Comparison of ENCODE assay signal across 9 mouse cellular contexts in genomic region chr12:111726122-111726463, GRCm38 (mm10). TPM values are rescaled to one million over a fixed set of nuclear protein-coding genes. Genes with fewer than 3 reads are reported as not detected.
DNase-seq lines count a peak whose midpoint lies in the region; ATAC-seq lines count a peak whose summit lies in the region.
"Had no signal": no experiment of that assay in that cellular context is flagged by ENCODE, and none has a peak within 500 bp of the region (broad histone marks: within the 10 kb centered on the region; RNA-seq: fewer than 3 reads in every experiment).

No protein-coding gene starts in this region.

- H3K9ac ChIP-seq in neural tube, embryonic 13.5 days = peak overlapping the region; percentile 8; the same call in 1 of the 2 replicates
- H3K9ac ChIP-seq in intestine, embryonic 16.5 days (ENCODE audit: low read depth, low read length) = peak overlapping the region; percentile 40; the same call in 1 of the 2 replicates
- H3K9ac ChIP-seq: limb, embryonic 12.5 days had no signal

- peak overlapping the region; percentile 52 for H3K27ac ChIP-seq in neural tube, embryonic 13.5 days (replicated peaks)
- H3K27ac ChIP-seq in intestine, embryonic 16.5 days (ENCODE audit: low read length) = peak overlapping the region; percentile 51; the same call in 1 of the 2 replicates

- no peaks in the 10 kb centered on the region for H3K4me1 ChIP-seq in neural tube, embryonic 13.5 days (replicated peaks)
- peaks cover 3% of the 10 kb centered on the region; the same call in 1 of the 2 replicates for H3K4me1 ChIP-seq in intestine, embryonic 16.5 days (ENCODE audit: control insufficient read depth, insufficient read depth, low read length)
- H3K4me1 ChIP-seq: limb, embryonic 12.5 days had no signal

- no peak overlapping the region for H3K4me3 ChIP-seq in neural tube, embryonic 13.5 days
- H3K4me3 ChIP-seq in intestine, embryonic 16.5 days (ENCODE audit: low read length) = no peak overlapping the region
- H3K4me3 ChIP-seq: limb, embryonic 12.5 days had no signal

- 78% methylated on average over 4 of the region's 4 CpGs for WGBS in neural tube, embryonic 13.5 days
- 49% methylated on average over 4 of the region's 4 CpGs for WGBS in intestine, embryonic 16.5 days

- DNase-seq in adrenal gland, postnatal 36 days = peak; percentile 23 to 48
- no peak for DNase-seq in adrenal gland, adult 18-20 months (ENCODE audit: low spot score in 2 of 2)
- DNase-seq in neural tube, embryonic 10.5 days (ENCODE audit: extremely low spot score, low spot score) = no peak
- DNase-seq in thymus, postnatal 4 days = no peak
- no peak for DNase-seq in cerebellum, adult 18-20 months

- H3K4me2 ChIP-seq in neural tube, embryonic 13.5 days = no peak overlapping the region
- H3K4me2 ChIP-seq in intestine, embryonic 16.5 days (ENCODE audit: low read depth, low read length) = no peak overlapping the region
- H3K4me2 ChIP-seq: limb, embryonic 12.5 days had no signal

- no peaks in the 10 kb centered on the region for H3K9me3 ChIP-seq in neural tube, embryonic 13.5 days
- no peaks in the 10 kb centered on the region for H3K9me3 ChIP-seq in intestine, embryonic 16.5 days (ENCODE audit: control insufficient read depth, low read length)
- H3K9me3 ChIP-seq: limb, embryonic 12.5 days had no signal

- no peak for ATAC-seq in neural tube, embryonic 13.5 days (ENCODE audit: low read depth)
- peak; percentile 50; the same call in 1 of the 2 replicates for ATAC-seq in intestine, embryonic 16.5 days
- peak; percentile 82 for ATAC-seq in megakaryocyte progenitor cell, adult 5-6 weeks (replicated peaks; ENCODE audit: poor library complexity)

- H3K27me3 ChIP-seq in neural tube, embryonic 13.5 days = no peaks in the 10 kb centered on the region
- H3K27me3 ChIP-seq in intestine, embryonic 16.5 days (replicated peaks; ENCODE audit: control insufficient read depth, insufficient read depth, low read length) = no peaks in the 10 kb centered on the region
- H3K27me3 ChIP-seq: limb, embryonic 12.5 days had no signal

- peaks cover 54% of the 10 kb centered on the region for H3K36me3 ChIP-seq in neural tube, embryonic 13.5 days
- 0 out of 2 replicates have a peak, but pooled peaks cover 6% of the 10 kb centered on the region for H3K36me3 ChIP-seq in intestine, embryonic 16.5 days (ENCODE audit: control insufficient read depth, insufficient read depth, low read length)

RNA-seq across cellular contexts. Expression of gene Apopt1, which starts 13.0 kb away (rescaled TPM):
- total RNA-seq in adrenal gland, postnatal 36 days (2021) = 10 to 100 TPM; 58.8 to 76.2 TPM
- total RNA-seq in adrenal gland, adult 18-20 months (2021) = 10 to 100 TPM; 61.0 to 61.3 TPM
- polyA plus RNA-seq in neural tube, embryonic 13.5 days (2015; fragmentation: Nextera tagmentation; extraction: Ambion mirVana) = 52.0 and 59.1 TPM in 2 replicates
- polyA plus RNA-seq in intestine, embryonic 16.5 days (2015; fragmentation: Nextera tagmentation; extraction: Ambion mirVana) = 56.2 and 58.2 TPM in 2 replicates
- total RNA-seq in megakaryocyte progenitor cell, adult 5-6 weeks (2015) = 67.5 and 72.1 TPM in 2 replicates
- 54.7 and 55.7 TPM in 2 replicates for total RNA-seq in megakaryocyte progenitor cell, adult 5-6 weeks (2017)

RNA-seq across cellular contexts. Expression of gene Bag5, which starts 13.0 kb away (rescaled TPM):
- 10 to 100 TPM; 37.2 to 39.8 TPM for total RNA-seq in adrenal gland, postnatal 36 days (2021)
- total RNA-seq in adrenal gland, adult 18-20 months (2021) = 10 to 100 TPM; 43.1 to 43.7 TPM
- polyA plus RNA-seq in neural tube, embryonic 13.5 days (2015; fragmentation: Nextera tagmentation; extraction: Ambion mirVana) = 57.6 and 66.2 TPM in 2 replicates
- polyA plus RNA-seq in intestine, embryonic 16.5 days (2015; fragmentation: Nextera tagmentation; extraction: Ambion mirVana) = 43.0 and 46.2 TPM in 2 replicates
- total RNA-seq in megakaryocyte progenitor cell, adult 5-6 weeks (2015) = 23.6 and 25.8 TPM in 2 replicates
- total RNA-seq in megakaryocyte progenitor cell, adult 5-6 weeks (2017) = 29.2 and 46.3 TPM in 2 replicates

RNA-seq across cellular contexts. Expression of gene Klc1, which starts 32.6 kb away (rescaled TPM):
- 100 to 1,000 TPM in 1 of 2 experiments, 10 to 100 TPM in 1; 94.0 to 130 TPM for total RNA-seq in adrenal gland, postnatal 36 days (2021)
- total RNA-seq in adrenal gland, adult 18-20 months (2021) = 100 to 1,000 TPM in 1 of 2 experiments, 10 to 100 TPM in 1; 93.1 to 126 TPM
- 593 and 603 TPM in 2 replicates for polyA plus RNA-seq in neural tube, embryonic 13.5 days (2015; fragmentation: Nextera tagmentation; extraction: Ambion mirVana)
- polyA plus RNA-seq in intestine, embryonic 16.5 days (2015; fragmentation: Nextera tagmentation; extraction: Ambion mirVana) = 75.7 and 83.4 TPM in 2 replicates
- total RNA-seq in megakaryocyte progenitor cell, adult 5-6 weeks (2015) = 20.8 and 24.1 TPM in 2 replicates
- total RNA-seq in megakaryocyte progenitor cell, adult 5-6 weeks (2017) = 37.9 and 76.1 TPM in 2 replicates

RNA-seq across cellular contexts. Expression of gene Trmt61a, which starts 48.2 kb away (rescaled TPM):
- total RNA-seq in adrenal gland, postnatal 36 days (2021) = 10 to 100 TPM; 15.7 to 18.6 TPM
- 10 to 100 TPM; 16.3 to 20.1 TPM for total RNA-seq in adrenal gland, adult 18-20 months (2021)
- polyA plus RNA-seq in neural tube, embryonic 13.5 days (2015; fragmentation: Nextera tagmentation; extraction: Ambion mirVana) = 7.2 and 8.5 TPM in 2 replicates
- polyA plus RNA-seq in intestine, embryonic 16.5 days (2015; fragmentation: Nextera tagmentation; extraction: Ambion mirVana) = 11.3 and 12.7 TPM in 2 replicates
- total RNA-seq in megakaryocyte progenitor cell, adult 5-6 weeks (2015) = 8.6 and 8.8 TPM in 2 replicates
- 8.0 and 11.2 TPM in 2 replicates for total RNA-seq in megakaryocyte progenitor cell, adult 5-6 weeks (2017)

RNA-seq across cellular contexts. Expression of gene Ckb, which starts 54.0 kb away (rescaled TPM):
- total RNA-seq in adrenal gland, postnatal 36 days (2021) = 10 to 100 TPM; 34.2 to 53.4 TPM
- 10 to 100 TPM; 45.2 to 76.0 TPM for total RNA-seq in adrenal gland, adult 18-20 months (2021)
- polyA plus RNA-seq in neural tube, embryonic 13.5 days (2015; fragmentation: Nextera tagmentation; extraction: Ambion mirVana) = 1,774 and 1,823 TPM in 2 replicates
- 927 and 953 TPM in 2 replicates for polyA plus RNA-seq in intestine, embryonic 16.5 days (2015; fragmentation: Nextera tagmentation; extraction: Ambion mirVana)
- 0.85 and 1.8 TPM in 2 replicates for total RNA-seq in megakaryocyte progenitor cell, adult 5-6 weeks (2015)
- total RNA-seq in megakaryocyte progenitor cell, adult 5-6 weeks (2017) = 2.0 and 4.1 TPM in 2 replicates

Comparison
In these comparisons a context has a peak if more than half of its experiments do, and no peak if none do; other contexts are left out.
1. DNase-seq: peak in adrenal gland, postnatal 36 days (2 of 2); none in adrenal gland, adult 18-20 months (0 of 2), neural tube, embryonic 10.5 days (single experiment), thymus, postnatal 4 days (single experiment) and cerebellum, adult 18-20 months (0 of 2).